Mouse (Mus musculus): ENCODE data around the gene Fut2.
A peak's percentile ranks its signal among the peaks of the same experiment; 100 is the strongest.

The Fut2 gene

DNA sequence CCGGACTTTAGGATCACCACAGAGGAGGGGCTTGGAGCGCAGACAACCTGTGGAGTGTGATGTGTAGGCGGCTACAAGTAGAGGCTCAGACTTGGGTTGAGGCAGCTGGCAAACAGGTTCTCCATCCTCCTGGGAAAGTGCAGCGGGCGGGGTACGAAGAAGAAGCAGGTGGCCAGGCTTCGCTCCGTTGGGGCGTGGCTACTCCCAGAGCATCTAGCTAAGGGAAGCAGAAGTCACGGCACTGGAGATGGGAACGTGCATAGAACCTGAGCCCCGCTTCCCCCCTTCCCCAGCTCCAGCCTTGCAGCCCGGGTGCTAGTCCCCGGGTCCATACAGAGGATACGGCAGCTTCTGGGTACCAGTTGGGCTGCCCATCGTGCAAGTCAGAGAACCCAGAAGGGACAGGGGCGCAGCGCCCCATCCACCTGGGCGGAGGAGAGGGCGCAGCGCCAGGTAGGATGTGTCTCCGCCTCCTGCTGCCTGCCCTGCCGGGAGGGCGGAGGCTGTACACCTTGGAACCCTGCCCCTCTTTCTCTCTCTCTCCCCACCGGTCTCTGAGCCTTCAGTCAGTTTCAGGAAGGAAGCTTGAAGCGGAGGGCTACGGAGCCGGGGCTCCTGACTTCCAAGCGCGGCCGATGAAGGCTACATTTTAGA lies 49.0 kb downstream of the Fut2 start, which contains the start of gene Fut1:
Gene Fut1 (plus strand): TSS at position 248 of the 654 bp plus-strand sequence.
- no peak for DNase-seq (ENCODE audit: extremely low read depth, insufficient read length, low spot score)

DNA sequence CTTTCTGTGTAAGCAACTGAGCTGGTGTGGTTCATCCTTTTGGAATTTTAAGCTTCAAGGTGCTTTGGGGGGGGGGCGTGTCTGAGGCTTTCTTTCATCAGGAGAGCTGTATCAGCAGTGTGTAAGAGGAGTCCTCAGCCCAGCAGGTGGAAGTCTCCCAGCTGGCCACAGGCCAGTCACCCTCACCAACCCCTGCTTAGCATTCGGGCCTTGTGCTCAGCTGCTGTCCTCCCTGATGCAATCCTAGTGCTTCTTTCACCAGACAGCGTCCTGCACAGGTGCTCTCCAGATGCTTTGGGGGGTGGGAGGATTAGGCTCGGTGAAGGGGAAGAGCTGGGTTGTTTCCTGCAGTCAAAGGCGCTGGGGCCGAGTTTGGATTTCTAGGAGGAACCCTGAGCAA lies 49.9 kb downstream of the Fut2 start:
- peak; percentile 53 for DNase-seq (ENCODE audit: extremely low read depth, insufficient read length, low spot score)

GRCm38 (mm10) chr7:45609511-45609910 lies 56.7 kb downstream of the Fut2 start:
- DNase-seq (ENCODE audit: extremely low read depth, insufficient read length, low spot score), result no peak

DNA sequence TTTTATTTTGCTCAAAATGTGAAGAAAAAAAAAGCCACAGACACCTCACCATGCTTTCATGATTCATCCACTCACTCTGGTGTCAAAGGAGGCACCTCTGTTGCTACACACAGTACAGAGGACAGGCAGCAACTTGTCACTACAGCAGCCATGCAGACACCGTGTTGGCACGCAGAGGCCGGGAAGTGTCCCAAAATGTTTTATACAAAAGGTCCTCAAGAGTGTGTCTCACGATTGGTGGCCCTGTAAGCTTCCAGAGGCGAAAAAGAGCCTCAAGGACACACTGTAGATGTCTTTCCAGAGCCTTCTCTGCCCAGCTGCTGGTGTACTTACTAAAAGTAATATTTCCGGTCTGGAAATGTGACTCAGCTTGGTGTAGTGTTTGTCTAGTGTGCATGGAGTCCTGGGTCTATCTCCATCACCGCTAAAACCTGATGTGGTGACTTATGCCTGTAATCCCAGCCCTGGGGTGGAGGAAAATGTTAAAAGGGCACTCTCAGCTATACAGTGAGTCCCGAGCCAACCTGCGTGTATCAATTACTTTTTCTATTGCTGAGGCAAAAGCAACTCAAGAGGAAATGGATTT lies 60.4 kb downstream of the Fut2 start:
- peak; percentile 31 for DNase-seq (ENCODE audit: extremely low read depth, insufficient read length, low spot score)

GRCm38 (mm10) chr7:45598960-45599879 lies 67.0 kb downstream of the Fut2 start:
- DNase-seq (ENCODE audit: extremely low read depth, insufficient read length, low spot score), result no peak
